Mouse (Mus musculus) cerebellum, adult 2 months (tissue): ENCODE measurements around the gene Abca8a.

Experiments used
- CTCF ChIP-seq: fragments of 200-500 bp; IDR thresholded peaks from 2 replicates; pipeline ENCODE4 v1.5.1; 2011; ENCODE audit warnings: low read depth, mild to moderate bottlenecking, control low read depth, low read length, moderate library complexity, borderline replicate concordance; ENCODE audit not compliant: insufficient read depth
- POLR2A ChIP-seq: fragments of 200-500 bp; IDR thresholded peaks from 2 replicates; pipeline ENCODE4 v1.6.1; 2011; ENCODE audit warnings: low read length, control low read depth, borderline replicate concordance; ENCODE audit not compliant: insufficient read depth

- no peak for TF ChIP-seq POLR2A
- TF ChIP-seq CTCF = no peak
These were observed 107.6 kb downstream of the Abca8a start for GRCm38 (mm10) chr11:109988164-109988563.
